Mouse (Mus musculus) left cerebral cortex, adult 18-20 months (tissue): ENCODE results near the gene Agxt2. TPM values are rescaled to one million over a fixed set of nuclear protein-coding genes. Genes with fewer than 3 reads are reported as not detected.
A peak's percentile ranks its signal among the peaks of the same experiment; 100 is the strongest.

Experiments used
- DNase-seq, 2 experiments: peaks; one replicate each; pipeline ENCODE4 v3.0.0; 2021 to 2022; ENCODE audit warnings: low spot score in 2 of 2, mixed read lengths in 1 of 2
- long read RNA-seq, 2 experiments: library from polyadenylated mRNA; stranded (forward); transcript quantifications; one replicate each; pipeline ENCODE4 v2.0.0; 2021
- total RNA-seq, 2 experiments: library from RNA; stranded (reverse); gene quantifications; 2 replicates each; pipeline ENCODE4 v1.2.3; 2021

Agxt2 gene
- total RNA-seq, result not detected
- long read RNA-seq, experiment 1, result 0 reads
- long read RNA-seq, experiment 2, result 0 reads

- no peak for DNase-seq
Observed at GRCm38 (mm10) chr15:10358039-10358948, at the start of gene Agxt2. Gene Agxt2, plus strand, starts transcription at chr15:10358532.

GRCm38 (mm10) chr15:10311826-10312225 lies 46.5 kb upstream of the Agxt2 start:
- DNase-seq, result no peak

- DNase-seq, result peak; percentile 66 to 71
Observed at GRCm38 (mm10) chr15:10313522-10314455, 44.5 kb upstream of the Agxt2 start.

- no peak for DNase-seq
Observed at GRCm38 (mm10) chr15:10325080-10325479, 33.3 kb upstream of the Agxt2 start, which contains the start of gene Gm21973. Gene Gm21973, plus strand, starts transcription at chr15:10325380.

GRCm38 (mm10) chr15:10330626-10331025 lies 27.7 kb upstream of the Agxt2 start:
- DNase-seq, result no peak

GRCm38 (mm10) chr15:10332566-10332965 lies 25.8 kb upstream of the Agxt2 start:
- no peak for DNase-seq

GRCm38 (mm10) chr15:10338606-10339005 lies 19.7 kb upstream of the Agxt2 start:
- DNase-seq, result no peak

GRCm38 (mm10) chr15:10347044-10347443 lies 11.3 kb upstream of the Agxt2 start:
- no peak for DNase-seq

GRCm38 (mm10) chr15:10366331-10366730 lies 8.0 kb downstream of the Agxt2 start:
- no peak for DNase-seq

- DNase-seq, result no peak
Observed at GRCm38 (mm10) chr15:10375404-10375803, 17.1 kb downstream of the Agxt2 start.

- DNase-seq, result peak in 1 of 2 experiments; percentile 9
Observed at GRCm38 (mm10) chr15:10378338-10378959, 20.1 kb downstream of the Agxt2 start.

GRCm38 (mm10) chr15:10379757-10380458 lies 21.6 kb downstream of the Agxt2 start:
- no peak for DNase-seq

- no peak for DNase-seq
Observed at GRCm38 (mm10) chr15:10387263-10387662, 28.9 kb downstream of the Agxt2 start.

GRCm38 (mm10) chr15:10399795-10400194 lies 41.5 kb downstream of the Agxt2 start:
- no peak for DNase-seq

GRCm38 (mm10) chr15:10400415-10400814 lies 42.1 kb downstream of the Agxt2 start:
- peak; percentile 12 to 28 for DNase-seq

- no peak for DNase-seq
Observed at GRCm38 (mm10) chr15:10409842-10410241, 51.5 kb downstream of the Agxt2 start.

- peak; percentile 22 to 48 for DNase-seq
Observed at GRCm38 (mm10) chr15:10410881-10411280, 52.5 kb downstream of the Agxt2 start.

- DNase-seq, result peak; percentile 47 to 58
Observed at GRCm38 (mm10) chr15:10413656-10414055, 55.3 kb downstream of the Agxt2 start.

- DNase-seq, result no peak
Observed at GRCm38 (mm10) chr15:10421138-10421784, 62.9 kb downstream of the Agxt2 start.

GRCm38 (mm10) chr15:10421785-10422144 lies 63.4 kb downstream of the Agxt2 start:
- DNase-seq, result no peak
